Mouse (Mus musculus) 416B (cell line): Measurements from ENCODE around the gene Fh1.
A peak's percentile ranks its signal among the peaks of the same experiment; 100 is the strongest.

Source experiments
- DNase-seq: peaks from one replicate; pipeline ENCODE4 v3.0.0; 2011; ENCODE audit warnings: low read depth

The Fh1 gene

DNA sequence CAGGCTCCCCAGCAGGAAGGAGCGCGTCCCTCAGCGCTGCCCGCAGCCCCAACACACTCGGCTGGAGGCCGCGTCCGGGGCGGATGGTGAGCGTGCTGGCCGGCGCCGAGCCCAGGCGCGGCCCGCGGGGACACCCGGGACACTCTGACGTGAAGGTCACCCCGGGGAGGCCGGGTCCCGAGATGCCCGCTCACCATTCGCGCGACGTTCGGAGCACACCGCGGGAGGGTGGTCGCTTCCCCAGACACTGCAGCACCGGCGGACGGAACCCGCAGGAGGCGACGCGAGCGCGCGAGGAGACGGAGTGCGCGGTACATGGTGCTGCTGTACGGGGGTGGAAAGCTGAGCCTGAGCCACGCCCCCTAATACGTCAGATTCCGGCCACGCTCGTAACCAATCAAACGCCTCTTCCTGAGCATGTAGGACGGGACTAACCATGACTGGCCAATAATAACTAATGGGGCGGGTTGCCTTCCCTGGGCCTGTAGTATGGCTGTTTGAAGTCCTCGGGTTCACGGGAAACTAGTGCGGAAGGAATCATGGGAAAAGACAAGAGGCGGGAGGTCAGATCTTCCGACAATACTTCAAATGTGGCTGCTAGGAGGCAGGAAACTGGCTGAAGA is at the start of gene Fh1:
Fh1 (minus strand) TSS at position 379 of the 623 bp plus-strand sequence.
- peak; percentile 98 for DNase-seq

GRCm38 (mm10) chr1:175675116-175675515 is 49.7 kb upstream of the Fh1 start:
- no peak for DNase-seq

GRCm38 (mm10) chr1:175673563-175674325 is 48.3 kb upstream of the Fh1 start:
- DNase-seq = peak; percentile 67

DNA sequence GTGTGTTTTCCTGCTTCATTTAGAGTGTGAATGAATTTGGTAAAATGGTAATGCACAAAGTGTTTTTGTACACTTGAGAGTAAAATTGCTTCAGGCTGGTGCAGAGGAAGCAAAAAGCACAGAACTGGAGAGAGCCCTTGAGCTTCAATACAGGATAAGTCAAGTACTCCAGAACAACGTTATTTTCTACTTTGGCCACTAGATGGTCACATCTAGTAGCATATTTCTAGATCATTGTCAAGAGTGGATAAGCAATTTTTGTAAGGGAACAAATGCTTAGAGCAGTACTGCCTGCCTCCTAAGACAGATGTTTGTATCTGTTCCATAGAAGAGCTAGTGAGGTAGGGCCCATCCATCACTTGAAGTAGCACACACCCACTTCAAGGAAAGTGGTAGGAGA is 46.2 kb upstream of the Fh1 start:
- DNase-seq = peak; percentile 62

DNA sequence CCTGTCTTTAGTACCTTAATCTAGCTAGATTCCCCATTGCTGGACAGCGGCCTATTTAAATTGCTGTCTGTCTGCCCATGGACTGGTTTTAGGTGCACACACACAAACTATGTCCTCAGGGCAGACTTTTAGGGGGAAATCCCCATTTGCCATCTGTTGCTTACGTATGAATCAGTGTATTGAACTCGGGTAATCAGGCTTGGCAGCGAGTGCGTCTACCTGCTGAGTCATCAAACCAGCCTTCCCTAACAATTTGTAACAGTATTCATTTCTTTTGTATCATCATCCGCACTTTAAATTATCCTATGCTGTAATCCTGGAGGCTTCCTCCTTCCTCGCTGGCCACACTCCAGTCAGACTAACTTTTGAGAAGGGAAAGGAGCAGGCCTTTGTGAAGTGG is 44.6 kb upstream of the Fh1 start:
- DNase-seq = no peak

DNA sequence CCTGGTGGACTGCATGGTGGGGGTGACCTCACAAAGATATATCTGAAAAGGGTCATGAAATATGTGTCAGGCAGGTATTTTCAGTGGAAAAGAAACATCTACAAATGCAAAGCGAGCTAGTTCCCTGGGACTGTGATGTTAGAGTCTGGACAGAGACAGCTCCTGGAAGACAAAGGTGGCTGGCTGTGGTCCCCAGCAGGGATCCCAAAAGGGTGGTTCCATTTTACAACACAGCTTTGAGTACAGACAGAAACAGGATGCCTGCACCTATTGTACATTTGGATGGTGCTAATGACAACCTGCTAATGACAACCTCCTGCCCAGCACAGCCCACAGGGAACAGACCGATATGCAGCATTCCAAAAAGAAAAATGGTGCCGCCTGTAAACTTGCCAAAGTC is 44.0 kb upstream of the Fh1 start:
- DNase-seq = no peak

DNA sequence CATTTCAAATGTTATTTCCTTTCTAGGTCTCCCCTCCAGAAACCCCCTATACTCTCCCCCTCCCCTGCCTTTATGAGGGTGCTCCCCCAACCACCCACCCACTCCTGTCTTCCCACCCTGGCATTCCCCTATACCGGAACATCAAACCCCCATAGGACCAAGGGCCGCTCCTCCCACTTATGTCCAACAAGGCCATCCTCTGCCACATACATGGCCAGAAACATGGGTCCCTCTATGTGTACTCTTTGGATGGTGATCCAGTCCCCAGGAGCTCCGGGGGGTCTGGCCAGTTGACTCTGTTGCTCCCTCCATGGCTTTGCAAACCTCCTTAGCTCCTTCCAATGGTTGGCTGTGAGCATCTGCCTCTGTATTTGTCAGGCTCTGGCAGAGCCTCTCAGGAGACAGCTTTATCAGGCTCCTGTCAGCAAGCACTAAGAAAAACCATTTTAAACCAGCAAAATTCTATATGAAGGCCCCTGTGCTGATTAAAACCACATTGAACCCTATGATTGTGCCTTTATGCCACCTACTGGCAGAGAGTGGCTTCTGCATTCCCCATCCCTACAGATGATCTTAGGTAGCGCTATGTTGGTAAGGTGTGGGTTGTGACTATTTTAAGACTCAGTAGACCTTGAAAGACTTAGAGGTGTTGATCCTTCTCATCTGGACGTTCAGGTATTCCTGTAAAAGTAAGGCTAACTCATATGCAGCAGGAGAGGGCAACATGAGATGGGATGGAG is 43.4 kb upstream of the Fh1 start:
- DNase-seq = peak; percentile 62

GRCm38 (mm10) chr1:175659900-175660299 is 34.5 kb upstream of the Fh1 start:
- DNase-seq = no peak

DNA sequence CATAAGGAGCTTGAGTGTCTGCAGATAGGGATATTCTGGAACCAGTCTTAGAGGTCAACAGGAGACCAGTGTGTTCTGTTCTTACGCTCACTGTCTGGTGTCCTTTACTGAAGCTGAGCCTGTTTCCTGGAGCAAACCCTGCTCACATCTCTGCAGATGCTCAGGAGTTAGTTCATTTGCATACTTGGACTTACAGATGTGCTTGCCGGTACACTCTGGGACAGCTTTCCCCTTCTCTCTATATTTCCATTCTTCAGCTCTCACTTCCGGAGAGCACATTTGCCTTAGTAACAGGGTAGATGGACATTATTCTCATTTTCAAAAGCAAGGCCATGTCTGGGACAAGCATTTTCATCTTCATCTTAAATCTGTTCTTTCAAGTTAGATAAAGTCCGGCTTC is 23.2 kb upstream of the Fh1 start:
- DNase-seq = no peak

- DNase-seq = peak; percentile 25
These were observed 21.5 kb upstream of the Fh1 start for GRCm38 (mm10) chr1:175646952-175647351.

DNA sequence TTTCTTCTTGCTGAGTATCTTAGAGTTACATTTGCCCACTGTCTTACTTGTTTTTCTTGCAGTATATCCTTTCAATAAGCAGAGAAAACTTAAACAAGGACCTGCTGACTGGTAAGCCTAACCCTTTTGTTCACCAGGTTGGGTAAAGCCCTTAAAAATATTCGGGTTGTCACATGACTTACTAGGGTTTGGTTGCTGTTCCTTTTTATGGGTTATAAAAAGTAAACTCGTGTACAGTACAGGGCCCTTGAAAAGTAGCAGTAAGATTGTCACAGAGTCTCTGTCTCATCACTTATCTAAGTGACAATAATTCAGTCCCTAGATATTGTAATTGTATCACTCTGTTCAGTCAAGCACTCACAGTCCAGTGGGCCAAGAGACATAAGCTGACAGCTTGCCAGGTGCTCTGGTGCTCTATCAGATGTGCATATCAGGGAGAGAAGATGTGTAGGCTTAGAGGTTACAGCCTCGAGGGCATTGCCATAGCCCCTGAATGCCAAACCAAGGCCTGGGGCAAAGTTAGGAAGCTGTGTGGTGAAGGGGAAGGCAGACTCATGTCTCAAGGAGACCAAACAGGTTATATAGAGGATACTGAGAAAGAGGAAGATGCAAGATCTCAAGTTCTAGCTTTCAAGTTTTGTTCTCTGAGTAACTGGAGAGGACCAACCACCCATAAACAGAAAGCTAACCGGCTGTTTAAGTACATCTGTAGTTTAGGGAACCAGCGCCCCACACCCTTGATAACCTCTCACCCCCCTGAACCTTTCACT is 18.2 kb upstream of the Fh1 start:
- DNase-seq = no peak

GRCm38 (mm10) chr1:175640435-175641150 is 15.2 kb upstream of the Fh1 start:
- no peak for DNase-seq

GRCm38 (mm10) chr1:175639072-175639471 is 13.6 kb upstream of the Fh1 start:
- no peak for DNase-seq

DNA sequence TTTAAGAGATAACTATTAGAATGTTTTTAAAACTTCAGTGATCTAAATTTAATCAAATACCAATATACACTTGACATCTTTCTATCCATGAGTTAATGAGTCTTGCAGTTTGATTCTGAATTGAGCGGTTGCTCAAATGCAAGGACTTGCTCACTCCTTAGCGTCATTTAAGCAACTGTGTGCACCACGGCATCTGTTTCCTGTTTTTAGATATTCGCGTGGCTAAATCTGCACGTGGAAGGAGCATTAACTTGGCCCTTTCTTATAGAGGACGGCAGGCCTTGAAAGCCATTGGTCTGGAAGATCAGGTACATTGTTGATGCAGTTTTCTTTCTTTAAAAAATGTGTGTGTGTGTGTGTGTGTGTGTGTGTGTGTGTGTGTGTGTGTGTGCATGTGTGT is 12.2 kb upstream of the Fh1 start:
- DNase-seq = peak; percentile 14

DNA sequence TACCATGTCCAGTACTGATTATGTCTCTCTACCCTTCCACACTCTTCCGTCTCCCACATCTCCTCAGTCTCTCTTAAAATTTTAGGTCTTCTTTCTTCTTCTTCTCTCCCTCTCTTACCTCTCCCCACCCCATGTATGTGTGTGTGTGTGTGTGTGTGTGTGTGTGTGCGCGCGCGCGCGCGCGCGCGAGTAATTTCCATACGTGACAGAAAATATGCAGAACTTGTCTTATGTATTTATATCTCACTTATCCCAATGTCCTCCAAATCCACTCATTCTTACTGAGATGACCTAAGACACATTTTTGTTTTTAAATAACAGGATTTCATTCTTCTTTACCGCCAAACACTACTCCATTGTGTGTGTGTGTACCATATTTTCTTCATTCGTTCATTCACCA is 7.0 kb upstream of the Fh1 start:
- DNase-seq = no peak

DNA sequence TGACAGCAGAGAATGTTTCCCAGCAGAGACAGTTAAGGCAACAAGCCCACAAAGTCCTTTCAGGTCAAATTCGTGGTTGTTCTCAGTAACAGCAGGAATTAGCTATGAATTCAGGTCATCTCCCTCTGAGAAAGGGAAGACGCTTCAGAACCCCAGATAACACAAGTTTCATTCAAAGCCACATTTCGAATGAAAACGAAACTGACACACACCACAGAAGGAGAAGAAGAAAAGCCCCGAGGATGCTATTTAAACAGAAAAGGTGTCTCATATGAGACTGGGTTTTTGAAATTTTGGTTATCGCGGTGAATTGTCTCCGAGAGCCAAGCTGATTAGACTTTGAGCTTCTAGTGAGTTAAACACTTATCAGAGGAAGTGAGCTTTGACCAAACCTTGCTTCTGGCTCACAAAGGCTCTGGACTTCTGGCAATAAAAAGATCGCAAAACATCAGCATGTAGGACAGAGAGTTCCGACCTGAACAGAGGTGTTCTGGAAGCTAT is 6.3 kb upstream of the Fh1 start:
- no peak for DNase-seq

DNA sequence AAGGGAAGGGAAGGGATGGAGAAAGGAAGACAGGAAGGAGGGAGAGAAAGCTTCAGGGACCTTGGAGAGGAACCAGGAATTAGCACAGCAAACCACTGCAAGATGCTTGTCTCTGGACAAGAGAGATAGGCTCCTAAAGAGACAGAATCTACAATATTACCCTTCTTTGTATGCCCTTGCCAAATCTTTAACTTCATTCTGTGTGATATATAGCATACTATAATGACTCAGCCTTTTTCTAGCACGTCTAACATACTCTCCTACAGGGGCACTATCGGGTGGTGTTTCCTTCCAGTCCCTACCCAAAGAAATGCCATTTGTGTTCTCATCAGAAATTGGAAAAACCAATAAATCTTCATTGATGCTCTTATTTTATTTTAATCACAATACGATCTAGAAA is 5.6 kb upstream of the Fh1 start:
- DNase-seq = no peak

DNA sequence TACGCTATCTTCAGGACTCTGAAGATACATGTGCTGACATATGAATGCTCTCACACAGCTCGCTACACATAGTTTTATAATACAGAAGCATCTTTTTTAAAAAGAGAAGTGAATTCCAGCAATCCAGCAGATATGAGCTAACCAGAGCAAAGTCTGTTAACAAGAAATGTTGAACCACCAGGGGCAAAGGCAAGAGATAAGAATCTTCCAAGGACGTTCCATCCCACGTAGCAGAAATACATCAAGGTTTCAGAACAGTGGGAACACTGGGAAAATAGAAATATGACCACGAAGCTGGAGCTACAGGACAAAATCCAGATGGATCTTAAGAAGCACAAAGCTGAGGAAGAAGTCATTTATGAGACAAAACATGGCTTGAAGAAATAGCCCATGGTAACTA is 4.9 kb upstream of the Fh1 start:
- DNase-seq = no peak

GRCm38 (mm10) chr1:175629248-175629647 is 3.8 kb upstream of the Fh1 start:
- no peak for DNase-seq

DNA sequence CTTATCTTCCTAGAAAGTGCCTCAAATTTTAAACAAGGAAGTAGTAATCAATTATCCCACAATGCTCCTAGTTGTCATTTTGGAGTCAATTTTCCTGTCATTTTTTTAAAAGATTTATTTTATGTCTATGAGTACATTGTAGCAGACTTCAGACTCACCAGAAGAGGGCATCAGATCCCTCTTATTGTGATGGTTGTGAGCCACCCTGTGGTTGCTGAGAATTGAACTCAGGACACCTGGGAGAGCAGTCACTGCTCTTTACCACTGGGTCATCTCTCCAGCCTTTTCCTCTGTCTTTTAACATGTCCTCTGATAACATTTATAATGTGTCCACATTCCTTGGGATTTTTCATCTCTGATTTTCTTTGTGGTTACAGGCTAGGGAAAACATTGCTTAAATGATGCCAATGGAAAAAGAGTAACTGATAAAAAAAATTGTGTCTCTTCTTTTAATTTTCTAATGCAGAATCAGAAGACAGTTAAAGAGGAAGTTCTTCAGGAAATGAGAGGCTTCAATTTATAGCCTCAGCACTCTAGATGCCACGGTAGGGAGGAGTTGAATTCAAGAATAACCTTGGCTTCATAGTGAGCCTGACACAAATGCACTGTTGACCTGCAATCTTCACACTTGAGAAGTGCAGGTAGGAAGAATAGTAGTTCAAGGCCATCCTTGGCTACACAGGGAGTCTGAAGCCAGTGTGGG is 706 bp upstream of the Fh1 start:
- DNase-seq = peak; percentile 81

- no peak for DNase-seq
These were observed 1.8 kb downstream of the Fh1 start for GRCm38 (mm10) chr1:175623656-175624055.
